Mouse (Mus musculus) CH12.LX (cell line): Measurements from ENCODE around the gene Tarbp1. TPM values are rescaled to one million over a fixed set of nuclear protein-coding genes. Genes with fewer than 3 reads are reported as not detected.
A peak's percentile ranks its signal among the peaks of the same experiment; 100 is the strongest.

Experiments
- DNase-seq: peaks from one replicate; pipeline ENCODE4 v3.0.0-alpha.2; 2013; ENCODE audit errors: extremely low read depth
- H3K27ac ChIP-seq: 2 replicates; pipeline ENCODE4 v1.5.1; 2012; ENCODE audit warnings: low read depth, mild to moderate bottlenecking, control low read depth, moderate library complexity; ENCODE audit not compliant: insufficient read depth
- H3K27me3 ChIP-seq: replicated peaks from 2 replicates; pipeline ENCODE3; 2012; ENCODE audit warnings: inconsistent platforms
- H3K36me3 ChIP-seq, 2 experiments: replicated peaks in 1 of 2; 2 replicates each; pipeline versions ENCODE3 to v1.6.1; 2012; ENCODE audit warnings: inconsistent platforms in 1 of 2, low read length in 1 of 2, mild to moderate bottlenecking in 1 of 2, mixed read lengths in 1 of 2, moderate library complexity in 1 of 2; ENCODE audit not compliant: control insufficient read depth in 1 of 2, insufficient read depth in 1 of 2
- H3K4me1 ChIP-seq, 2 experiments: 2 replicates each; pipeline ENCODE4 v1.6.1; 2012; ENCODE audit warnings: inconsistent platforms in 1 of 2, moderate library complexity in 1 of 2; ENCODE audit not compliant: insufficient read depth in 2 of 2, control insufficient read depth in 1 of 2
- H3K4me2 ChIP-seq: 2 replicates; pipeline ENCODE4 v1.6.1; 2012; ENCODE audit warnings: low read depth, mild to moderate bottlenecking, control low read depth; ENCODE audit not compliant: poor library complexity, insufficient read depth, severe bottlenecking
- H3K4me3 ChIP-seq, 3 experiments: fragments of 150-350 bp in 1 of 3; sonication (generic) in 1 of 3; replicated peaks in 1 of 3; 2 replicates each; pipeline versions ENCODE3 to v1.5.1; 2011 to 2012; ENCODE audit warnings: low read depth in 2 of 3, low read length in 2 of 3, mild to moderate bottlenecking in 2 of 3, moderate library complexity in 2 of 3, control low read depth in 1 of 3, improper control_type of control experiment in 1 of 3, inconsistent platforms in 1 of 3, mixed read lengths in 1 of 3; ENCODE audit not compliant: poor library complexity in 1 of 3
- H3K79me2 ChIP-seq: replicated peaks from 2 replicates; pipeline ENCODE4 v1.6.1; 2012; ENCODE audit warnings: mild to moderate bottlenecking, moderate library complexity; ENCODE audit not compliant: control insufficient read depth, poor library complexity, insufficient read depth, severe bottlenecking; ENCODE audit errors: extremely low read depth
- H3K9ac ChIP-seq: 2 replicates; pipeline ENCODE4 v1.6.1; 2012; ENCODE audit warnings: low read depth, mild to moderate bottlenecking, control low read depth, moderate library complexity; ENCODE audit not compliant: insufficient read depth
- H3K9me3 ChIP-seq: replicated peaks from 2 replicates; pipeline ENCODE3; 2012; ENCODE audit warnings: low read length, inconsistent platforms, mixed read lengths
- BHLHE40 ChIP-seq: IDR thresholded peaks from 2 replicates; pipeline ENCODE4 v1.6.1; 2011; ENCODE audit warnings: mild to moderate bottlenecking, low read depth, low read length, improper control_type of control experiment
- CHD1 ChIP-seq: IDR thresholded peaks from 2 replicates; pipeline ENCODE4 v1.6.1; 2012; ENCODE audit warnings: low read depth, low read length, improper control_type of control experiment, inconsistent platforms
- CHD2 ChIP-seq: IDR thresholded peaks from 2 replicates; pipeline ENCODE4 v1.6.1; 2011; ENCODE audit warnings: low read length, improper control_type of control experiment
- CTCF ChIP-seq, 2 experiments: IDR thresholded peaks in 1 of 2; conservative IDR thresholded peaks in 1 of 2; 2 replicates each; pipeline ENCODE4 v1.5.1; 2011 to 2012; ENCODE audit warnings: low read depth in 2 of 2, low read length in 2 of 2, improper control_type of control experiment in 1 of 2, inconsistent platforms in 1 of 2, mild to moderate bottlenecking in 1 of 2, moderate library complexity in 1 of 2
- GABPA ChIP-seq: IDR thresholded peaks from 2 replicates; pipeline ENCODE4 v1.6.1; 2012; ENCODE audit warnings: low read depth, low read length, improper control_type of control experiment, inconsistent platforms; ENCODE audit not compliant: insufficient replicate concordance
- JUND ChIP-seq: conservative IDR thresholded peaks from 2 replicates; pipeline ENCODE4 v1.6.1; 2011; ENCODE audit warnings: low read depth, low read length, improper control_type of control experiment
- KAT2A ChIP-seq: IDR thresholded peaks from 2 replicates; pipeline ENCODE4 v1.6.1; 2012; ENCODE audit warnings: low read length, improper control_type of control experiment, inconsistent platforms; ENCODE audit not compliant: insufficient replicate concordance
- MAFK ChIP-seq: IDR thresholded peaks from 2 replicates; pipeline ENCODE4 v1.6.1; 2011; ENCODE audit warnings: low read length, improper control_type of control experiment; ENCODE audit not compliant: insufficient replicate concordance
- MEF2A ChIP-seq: IDR thresholded peaks from 2 replicates; pipeline ENCODE4 v1.6.1; 2014; ENCODE audit warnings: low read depth, mild to moderate bottlenecking, inconsistent platforms, low read length, improper control_type of control experiment, borderline replicate concordance
- MXI1 ChIP-seq: IDR thresholded peaks from 2 replicates; pipeline ENCODE4 v1.6.1; 2011; ENCODE audit warnings: mild to moderate bottlenecking, low read depth, low read length, improper control_type of control experiment
- MYC ChIP-seq: IDR thresholded peaks from 2 replicates; pipeline ENCODE4 v1.6.1; 2011; ENCODE audit warnings: low read depth, mild to moderate bottlenecking, improper control_type of control experiment, low read length
- NELFE ChIP-seq: IDR thresholded peaks from 2 replicates; pipeline ENCODE4 v1.6.1; 2011; ENCODE audit warnings: low read depth, low read length, improper control_type of control experiment
- PAX5 ChIP-seq: IDR thresholded peaks from 2 replicates; pipeline ENCODE4 v1.6.1; 2012; ENCODE audit warnings: low read length, inconsistent platforms, mixed read lengths
- POLR2A ChIP-seq: IDR thresholded peaks from 2 replicates; pipeline ENCODE4 v1.6.1; 2011; ENCODE audit warnings: low read depth, mild to moderate bottlenecking, improper control_type of control experiment, low read length
- POLR2AphosphoS2 ChIP-seq: IDR thresholded peaks from 2 replicates; pipeline ENCODE4 v1.6.1; 2011; ENCODE audit warnings: low read depth, low read length, improper control_type of control experiment
- RAD21 ChIP-seq: IDR thresholded peaks from 2 replicates; pipeline ENCODE4 v1.6.1; 2011; ENCODE audit warnings: low read depth, mild to moderate bottlenecking, low read length, improper control_type of control experiment, moderate library complexity
- SMC3 ChIP-seq: IDR thresholded peaks from 2 replicates; pipeline ENCODE4 v1.6.1; 2011; ENCODE audit warnings: low read depth, low read length, improper control_type of control experiment
- TBP ChIP-seq: conservative IDR thresholded peaks from 2 replicates; pipeline ENCODE4 v1.6.1; 2011; ENCODE audit warnings: low read depth, low read length, improper control_type of control experiment
- TCF12 ChIP-seq: IDR thresholded peaks from 2 replicates; pipeline ENCODE4 v1.6.1; 2014; ENCODE audit warnings: low read depth, mild to moderate bottlenecking, inconsistent platforms, low read length, improper control_type of control experiment
- USF1 ChIP-seq: IDR thresholded peaks from 2 replicates; pipeline ENCODE4 v1.6.1; 2014; ENCODE audit warnings: low read depth, mild to moderate bottlenecking, inconsistent platforms, low read length, improper control_type of control experiment
- USF2 ChIP-seq: conservative IDR thresholded peaks from 2 replicates; pipeline ENCODE4 v1.6.1; 2011; ENCODE audit warnings: low read depth, low read length, improper control_type of control experiment
- ZC3H11A ChIP-seq: IDR thresholded peaks from 2 replicates; pipeline ENCODE4 v1.6.1; 2012; ENCODE audit warnings: low read depth, mild to moderate bottlenecking, inconsistent platforms, low read length, improper control_type of control experiment
- ZKSCAN1 ChIP-seq: IDR thresholded peaks from 2 replicates; pipeline ENCODE4 v1.6.1; 2012; ENCODE audit warnings: low read depth, inconsistent platforms, low read length, improper control_type of control experiment, borderline replicate concordance
- dilution Hi-C: fragments of 300-500 bp; cut with MboI; formaldehyde crosslinking; loops from 2 replicates; pipeline ENCODE4 v1.14.3; 2020; ENCODE audit warnings: low sequenced_read_pairs; ENCODE audit not compliant: extremely low pct_unique_long_range_greater_than_20kb, extremely low pct_ligation_motif_present
- in situ Hi-C: fragments of 300-500 bp; cut with MboI; formaldehyde crosslinking; loops from 3 replicates; pipeline ENCODE4 v1.14.3; 2019; ENCODE audit warnings: low sequenced_read_pairs, low pct_ligation_motif_present, low pct_unique_long_range_greater_than_20kb, mixed read lengths
- polyA plus RNA-seq: library from polyadenylated mRNA; unstranded; fragments of >175 nt; gene quantifications from 2 replicates; pipeline ENCODE4 v1.2.1, GENCODE M21; 2012; ENCODE audit warnings: low read depth; ENCODE audit not compliant: insufficient read length
- total RNA-seq, 2 experiments: library from RNA; depleted of rRNA; stranded (reverse); fragments of 300-350 nt in 1 of 2; fragments of >200 nt in 1 of 2; gene quantifications; 2 replicates each; pipeline ENCODE4 v1.2.3; 2012 to 2014

The Tarbp1 gene
- total and polyA plus RNA-seq, 3 experiments, result 10.3 to 10.7 (median 10.4) TPM

- in situ Hi-C loops, result loop anchor here (25.0 kb wide), 2 partner anchors 136 to 436 kb away; no protein-coding TSS in a partner anchor
- Histone ChIP-seq H3K9me3 (no peaks in the 10 kb centered on the region), H3K79me2 (no peaks in the 10 kb centered on the region), H3K4me3 (no peak overlapping the region), H3K9ac (no peak overlapping the region), H3K27ac (no peak overlapping the region), H3K36me3 (no peaks in the 10 kb centered on the region), H3K27me3 (peaks cover 69% of the 10 kb centered on the region), H3K4me1 (peaks cover 0 to 4% of the 10 kb centered on the region in 2 experiments; a peak in 2 of 4 replicates), H3K4me2 (no peak overlapping the region)
- DNase-seq, result no peak
- TF ChIP-seq BHLHE40 (no peak), SMC3 (peak; percentile 28), CTCF (conservative IDR thresholded peaks at IDR 0.05 in 1 of 2, IDR thresholded peaks at IDR 0.05 in 1 of 2; ENCODE audit: low read depth in 2 of 2, low read length in 2 of 2) (peak; percentile 19 to 51; a peak in 3 of 4 replicates), PAX5 (no peak), RAD21 (peak; percentile 31), ZKSCAN1 (no peak)
- dilution Hi-C loops, result no loop called here
Measured at GRCm38 (mm10) chr8:126398349-126398748, 76.5 kb downstream of the Tarbp1 start.

- no peaks in the 10 kb centered on the region for H3K36me3 ChIP-seq
- H3K27me3 ChIP-seq, result peaks cover 56% of the 10 kb centered on the region
- no peak for DNase-seq
- dilution Hi-C loops, result no loop called here
- H3K4me3 ChIP-seq, result no peak overlapping the region
- H3K9me3 ChIP-seq, result no peaks in the 10 kb centered on the region
- H3K4me1 ChIP-seq, result peaks cover 0 to 4% of the 10 kb centered on the region in 2 experiments; a peak in 2 of 4 replicates
- no peak overlapping the region for H3K9ac ChIP-seq
- no peak for TF ChIP-seq POLR2A
- TF ChIP-seq MYC, result no peak
- TF ChIP-seq CTCF (conservative IDR thresholded peaks at IDR 0.05 in 1 of 2, IDR thresholded peaks at IDR 0.05 in 1 of 2; ENCODE audit: low read depth in 2 of 2, low read length in 2 of 2), result no peak
- TF ChIP-seq ZKSCAN1, result no peak
- TF ChIP-seq USF2, result no peak
- no peak for TF ChIP-seq PAX5
- no peak for TF ChIP-seq CHD2
- TF ChIP-seq MXI1, result no peak
- TF ChIP-seq CHD1, result no peak
- TF ChIP-seq TBP, result no peak
- no peak for TF ChIP-seq NELFE
- no peak for TF ChIP-seq POLR2AphosphoS2
- no peak for TF ChIP-seq MAFK
- TF ChIP-seq JUND, result no peak
- no peak for TF ChIP-seq KAT2A
- TF ChIP-seq USF1, result no peak
- TF ChIP-seq MEF2A, result no peak
- TF ChIP-seq ZC3H11A, result no peak
- TF ChIP-seq GABPA, result no peak
- no peak for TF ChIP-seq TCF12
- no peaks in the 10 kb centered on the region for H3K79me2 ChIP-seq
- H3K27ac ChIP-seq, result no peak overlapping the region
- H3K4me2 ChIP-seq, result no peak overlapping the region
- in situ Hi-C loops, result loop anchor here (25.0 kb wide), 2 partner anchors 134 to 434 kb away; no protein-coding TSS in a partner anchor
Measured at GRCm38 (mm10) chr8:126395917-126396316, 78.9 kb downstream of the Tarbp1 start.
